Mouse (Mus musculus): ENCODE measurements at regions not wholly inside any gene's neighbourhood (a gene's known extent, or its start where the extent isn't known, plus 50 kb on each side); places are given as distances from the start of the nearest gene placed in this dataset.

DNA sequence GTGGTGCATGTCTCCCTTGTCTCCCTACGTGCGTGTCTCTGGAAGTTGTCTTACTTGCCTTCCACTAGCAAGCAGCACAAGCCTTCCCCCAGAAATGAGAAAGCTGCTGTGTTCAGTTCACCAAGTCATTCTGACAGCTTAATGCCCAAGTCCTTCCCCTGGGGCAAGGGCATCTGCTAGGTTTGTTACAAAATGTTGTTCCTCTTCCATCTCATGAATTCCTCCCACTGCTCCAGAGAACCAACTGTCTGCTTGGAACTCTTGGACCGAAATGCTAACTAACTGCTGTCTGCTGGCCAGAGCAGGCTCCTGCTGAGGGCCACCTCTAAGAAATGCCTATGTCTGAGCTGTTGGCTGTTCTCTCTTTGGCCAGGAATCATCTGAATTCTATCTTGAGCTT, 79.3 kb upstream of the Spon1 start:
- TF ChIP-seq CTCF (IDR thresholded peaks at IDR 0.05; ENCODE audit: extremely low read depth, insufficient read depth, insufficient read length, insufficient replicate concordance) (no peak), POLR2A (IDR thresholded peaks at IDR 0.05; ENCODE audit: low read depth, low read length) (no peak)
